Mouse (Mus musculus): ENCODE measurements around the gene Tmem25. TPM values are rescaled to one million over a fixed set of nuclear protein-coding genes. Genes with fewer than 3 reads are reported as not detected.

The Tmem25 gene
- total and polyA plus RNA-seq, 3 experiments = 0.25 to 1.5 (median 0.28) TPM

DNA sequence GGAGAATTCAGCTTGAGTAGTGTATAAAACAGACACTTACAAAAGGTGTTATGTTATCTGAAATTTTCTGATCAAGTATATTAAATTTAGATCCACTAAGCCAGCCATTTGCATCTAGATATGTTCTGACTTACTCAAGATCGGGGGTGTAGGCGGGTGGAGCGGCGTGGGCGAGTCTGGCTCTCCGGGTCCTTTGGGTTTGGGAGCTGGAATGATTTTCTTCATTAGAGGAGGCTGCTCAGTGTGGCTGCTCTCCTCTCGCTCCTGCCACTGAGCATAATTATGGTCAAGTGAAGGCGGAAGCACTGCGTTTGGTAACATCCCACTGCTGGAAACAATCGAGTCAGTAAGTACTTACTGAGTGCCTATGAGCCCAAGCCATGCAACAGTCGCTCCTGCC is 29.8 kb upstream of the Tmem25 start:
- Histone ChIP-seq H3K4me1 (ENCODE audit: control insufficient read depth in 1 of 2, insufficient read depth in 2 of 2) (no peaks in the 10 kb centered on the region), H3K4me3 (replicated peaks in 1 of 3; ENCODE audit: low read depth in 2 of 3, low read length in 2 of 3, poor library complexity in 1 of 3) (no peak overlapping the region), H3K9me3 (replicated peaks; ENCODE audit: low read length) (no peaks in the 10 kb centered on the region), H3K27ac (ENCODE audit: insufficient read depth, low read depth) (no peak overlapping the region), H3K4me2 (ENCODE audit: insufficient read depth, low read depth, poor library complexity, severe bottlenecking) (no peak overlapping the region), H3K9ac (ENCODE audit: insufficient read depth, low read depth) (no peak overlapping the region), H3K36me3 (replicated peaks in 1 of 2; ENCODE audit: control insufficient read depth in 1 of 2, insufficient read depth in 1 of 2, low read length in 1 of 2) (peaks cover 84 to 96% of the 10 kb centered on the region in 2 experiments), H3K79me2 (replicated peaks; ENCODE audit: control insufficient read depth, extremely low read depth, insufficient read depth, poor library complexity, severe bottlenecking) (no peaks in the 10 kb centered on the region), H3K27me3 (replicated peaks) (no peaks in the 10 kb centered on the region)
- no peak for DNase-seq (ENCODE audit: extremely low read depth)
- in situ Hi-C loops (cut with MboI; ENCODE audit: low pct_ligation_motif_present, low pct_unique_long_range_greater_than_20kb, low sequenced_read_pairs) (no loop called here), dilution Hi-C loops (cut with MboI; ENCODE audit: extremely low pct_ligation_motif_present, extremely low pct_unique_long_range_greater_than_20kb, low sequenced_read_pairs) (no loop called here)
- TF ChIP-seq GABPA (IDR thresholded peaks at IDR 0.05; ENCODE audit: insufficient replicate concordance, low read depth, low read length) (no peak), PAX5 (IDR thresholded peaks at IDR 0.05; ENCODE audit: low read length) (no peak), UBTF (IDR thresholded peaks at IDR 0.05; ENCODE audit: low read depth, low read length) (no peak), E2F4 (IDR thresholded peaks at IDR 0.05; ENCODE audit: insufficient replicate concordance, low read depth, low read length) (no peak)

DNA sequence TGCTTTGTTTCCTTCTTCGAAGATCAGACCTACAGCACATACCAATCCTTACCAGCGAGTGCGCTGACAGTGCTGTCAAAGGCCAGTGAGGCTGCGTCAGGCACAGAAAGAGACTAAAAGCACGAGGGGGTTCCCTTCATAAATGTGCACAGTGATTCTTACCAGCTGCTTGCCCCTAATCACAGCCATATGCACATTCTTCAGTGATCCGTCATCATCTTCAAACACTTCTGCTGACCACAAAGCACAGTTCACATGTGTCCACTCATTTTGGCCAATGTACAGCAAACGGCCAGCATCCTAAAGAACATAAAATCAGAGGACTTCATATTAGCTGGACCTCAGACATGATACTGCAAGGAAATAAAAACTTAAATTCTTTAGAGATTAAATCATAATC is 27.6 kb upstream of the Tmem25 start:
- H3K4me1 ChIP-seq (ENCODE audit: control insufficient read depth in 1 of 2, insufficient read depth in 2 of 2) = no peaks in the 10 kb centered on the region
- no peaks in the 10 kb centered on the region for H3K9me3 ChIP-seq (replicated peaks; ENCODE audit: low read length)
- H3K4me3 ChIP-seq (replicated peaks in 1 of 3; ENCODE audit: low read depth in 2 of 3, low read length in 2 of 3, poor library complexity in 1 of 3) = no peak overlapping the region
- dilution Hi-C loops (cut with MboI; ENCODE audit: extremely low pct_ligation_motif_present, extremely low pct_unique_long_range_greater_than_20kb, low sequenced_read_pairs) (no loop called here), in situ Hi-C loops (cut with MboI; ENCODE audit: low pct_ligation_motif_present, low pct_unique_long_range_greater_than_20kb, low sequenced_read_pairs) (no loop called here)
- H3K4me2 ChIP-seq (ENCODE audit: insufficient read depth, low read depth, poor library complexity, severe bottlenecking) = no peak overlapping the region
- H3K79me2 ChIP-seq (replicated peaks; ENCODE audit: control insufficient read depth, extremely low read depth, insufficient read depth, poor library complexity, severe bottlenecking) = 0 out of 2 replicates have a peak, but pooled peaks cover 4% of the 10 kb centered on the region
- H3K36me3 ChIP-seq (replicated peaks in 1 of 2; ENCODE audit: control insufficient read depth in 1 of 2, insufficient read depth in 1 of 2, low read length in 1 of 2) = peaks cover 82 to 96% of the 10 kb centered on the region in 2 experiments
- TF ChIP-seq TBP (conservative IDR thresholded peaks at IDR 0.05; ENCODE audit: low read depth, low read length) (no peak), ZKSCAN1 (IDR thresholded peaks at IDR 0.05; ENCODE audit: borderline replicate concordance, low read depth, low read length) (no peak), USF1 (IDR thresholded peaks at IDR 0.05; ENCODE audit: low read depth, low read length) (no peak), ZNF384 (IDR thresholded peaks at IDR 0.05; ENCODE audit: low read depth, low read length) (no peak), NRF1 (IDR thresholded peaks at IDR 0.05; ENCODE audit: low read depth, low read length) (no peak), PAX5 (IDR thresholded peaks at IDR 0.05; ENCODE audit: low read length) (no peak), CHD1 (IDR thresholded peaks at IDR 0.05; ENCODE audit: low read depth, low read length) (no peak), POLR2AphosphoS2 (IDR thresholded peaks at IDR 0.05; ENCODE audit: low read depth, low read length) (no peak)
- no peak overlapping the region for H3K27ac ChIP-seq (ENCODE audit: insufficient read depth, low read depth)
- no peaks in the 10 kb centered on the region for H3K27me3 ChIP-seq (replicated peaks)
- no peak overlapping the region for H3K9ac ChIP-seq (ENCODE audit: insufficient read depth, low read depth)
- no peak for DNase-seq (ENCODE audit: extremely low read depth)

DNA sequence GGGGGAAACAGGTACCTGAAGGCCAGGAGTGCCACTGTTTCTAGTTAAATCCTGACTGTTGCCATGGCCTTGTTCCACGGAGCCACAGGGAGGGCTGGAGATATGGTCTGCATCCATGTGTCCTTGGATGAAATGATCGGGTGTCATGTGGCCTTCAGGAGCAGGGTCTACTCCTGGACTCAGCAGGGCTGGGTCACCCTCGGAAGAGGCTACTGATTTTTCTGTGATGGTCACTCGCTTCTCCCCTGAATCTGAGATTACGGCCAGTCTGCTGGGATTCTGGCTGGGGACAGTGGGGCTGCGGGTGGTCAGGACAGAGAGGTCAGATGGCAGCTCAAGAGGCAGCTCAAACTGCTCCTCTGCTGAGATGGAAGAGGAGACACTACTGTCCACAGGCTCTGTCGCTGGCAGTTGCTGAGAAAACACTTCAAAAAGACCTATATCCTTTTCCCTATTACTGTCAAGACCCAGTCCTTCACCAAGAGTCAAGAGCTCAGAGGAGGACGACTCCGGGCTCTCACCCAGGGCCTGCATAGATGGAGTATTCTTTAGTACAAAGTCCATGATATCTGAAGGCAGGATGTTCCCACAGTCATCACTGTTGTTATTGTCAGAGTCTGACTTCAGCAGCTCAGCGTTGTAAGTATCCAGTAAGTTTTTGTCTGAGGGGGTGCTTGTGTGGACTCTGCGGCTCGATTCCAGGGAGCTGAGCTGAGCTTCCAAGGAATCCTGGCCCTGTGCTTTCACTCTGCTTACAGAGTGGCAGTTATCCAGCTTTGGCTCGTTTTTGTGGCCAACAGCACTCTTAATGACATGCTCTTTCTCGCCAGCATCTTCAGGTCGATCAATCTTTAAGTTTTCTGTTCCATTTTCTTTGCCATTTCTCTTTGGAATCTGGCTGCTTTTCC is 21.1 kb upstream of the Tmem25 start:
- dilution Hi-C loops (cut with MboI; ENCODE audit: extremely low pct_ligation_motif_present, extremely low pct_unique_long_range_greater_than_20kb, low sequenced_read_pairs) = no loop called here
- Histone ChIP-seq H3K9ac (ENCODE audit: insufficient read depth, low read depth) (no peak overlapping the region), H3K27me3 (replicated peaks) (no peaks in the 10 kb centered on the region), H3K9me3 (replicated peaks; ENCODE audit: low read length) (no peaks in the 10 kb centered on the region), H3K36me3 (replicated peaks in 1 of 2; ENCODE audit: control insufficient read depth in 1 of 2, insufficient read depth in 1 of 2, low read length in 1 of 2) (peaks cover 96 to 99% of the 10 kb centered on the region in 2 experiments), H3K4me1 (ENCODE audit: control insufficient read depth in 1 of 2, insufficient read depth in 2 of 2) (no peaks in the 10 kb centered on the region), H3K4me2 (ENCODE audit: insufficient read depth, low read depth, poor library complexity, severe bottlenecking) (no peak overlapping the region), H3K27ac (ENCODE audit: insufficient read depth, low read depth) (no peak overlapping the region), H3K4me3 (replicated peaks in 1 of 3; ENCODE audit: low read depth in 2 of 3, low read length in 2 of 3, poor library complexity in 1 of 3) (no peak overlapping the region), H3K79me2 (replicated peaks; ENCODE audit: control insufficient read depth, extremely low read depth, insufficient read depth, poor library complexity, severe bottlenecking) (0 out of 2 replicates have a peak, but pooled peaks cover 6% of the 10 kb centered on the region)
- DNase-seq (ENCODE audit: extremely low read depth) = no peak
- TF ChIP-seq CHD1 (IDR thresholded peaks at IDR 0.05; ENCODE audit: low read depth, low read length) (no peak), GABPA (IDR thresholded peaks at IDR 0.05; ENCODE audit: insufficient replicate concordance, low read depth, low read length) (no peak), MYC (IDR thresholded peaks at IDR 0.05; ENCODE audit: low read depth, low read length) (no peak), ZKSCAN1 (IDR thresholded peaks at IDR 0.05; ENCODE audit: borderline replicate concordance, low read depth, low read length) (no peak), BHLHE40 (IDR thresholded peaks at IDR 0.05; ENCODE audit: low read depth, low read length) (no peak), POLR2AphosphoS2 (IDR thresholded peaks at IDR 0.05; ENCODE audit: low read depth, low read length) (no peak), JUND (conservative IDR thresholded peaks at IDR 0.05; ENCODE audit: low read depth, low read length) (no peak), TCF12 (IDR thresholded peaks at IDR 0.05; ENCODE audit: low read depth, low read length) (no peak), ZC3H11A (IDR thresholded peaks at IDR 0.05; ENCODE audit: low read depth, low read length) (no peak), RAD21 (IDR thresholded peaks at IDR 0.05; ENCODE audit: low read depth, low read length) (no peak), TBP (conservative IDR thresholded peaks at IDR 0.05; ENCODE audit: low read depth, low read length) (no peak), POLR2A (IDR thresholded peaks at IDR 0.05; ENCODE audit: low read depth, low read length) (no peak), NRF1 (IDR thresholded peaks at IDR 0.05; ENCODE audit: low read depth, low read length) (no peak), IRF4 (IDR thresholded peaks at IDR 0.05; ENCODE audit: low read depth, low read length) (no peak)
- in situ Hi-C loops (cut with MboI; ENCODE audit: low pct_ligation_motif_present, low pct_unique_long_range_greater_than_20kb, low sequenced_read_pairs) = no loop called here

Measured in CH12.LX (cell line).